Mouse (Mus musculus) heart, embryonic 11.5 days (tissue): Measurements from ENCODE around the gene Ndufa13. TPM values are rescaled to one million over a fixed set of nuclear protein-coding genes. Genes with fewer than 3 reads are reported as not detected.

Source experiments
- ATAC-seq: fragments of 200-750 bp; cut with Nextera tagmentation; replicated peaks from 2 replicates; pipeline ENCODE4 v1.8.0; 2017; ENCODE audit warnings: moderate library complexity; ENCODE audit not compliant: insufficient number of reproducible peaks, low FRiP score, low TSS enrichment
- H3K27ac ChIP-seq: fragments of 300-500 bp; sonication (generic); 2 replicates; pipeline ENCODE4 v1.5.1; 2014; ENCODE audit warnings: mild to moderate bottlenecking, low read depth, low read length
- H3K27me3 ChIP-seq: fragments of 300-500 bp; sonication (generic); 2 replicates; pipeline ENCODE4 v1.6.1; 2014; ENCODE audit warnings: mild to moderate bottlenecking, low read length, mixed read lengths; ENCODE audit not compliant: control insufficient read depth, insufficient read depth
- H3K36me3 ChIP-seq: fragments of 300-500 bp; sonication (generic); 2 replicates; pipeline ENCODE4 v1.6.1; 2014; ENCODE audit warnings: mild to moderate bottlenecking, low read length, moderate library complexity, mixed read lengths; ENCODE audit not compliant: control insufficient read depth, insufficient read depth
- H3K4me1 ChIP-seq: fragments of 300-500 bp; sonication (generic); 2 replicates; pipeline ENCODE4 v1.6.1; 2014; ENCODE audit warnings: low read length; ENCODE audit not compliant: control insufficient read depth, insufficient read depth
- H3K4me2 ChIP-seq: fragments of 300-500 bp; sonication (generic); 2 replicates; pipeline ENCODE4 v1.6.1; 2014; ENCODE audit warnings: mild to moderate bottlenecking, moderate library complexity
- H3K4me3 ChIP-seq: fragments of 300-500 bp; sonication (generic); 2 replicates; pipeline ENCODE4 v1.5.1; 2014; ENCODE audit warnings: low read depth, low read length
- H3K9ac ChIP-seq: fragments of 300-500 bp; sonication (generic); 2 replicates; pipeline ENCODE4 v1.6.1; 2014; ENCODE audit warnings: mild to moderate bottlenecking, low read depth, low read length, moderate library complexity
- H3K9me3 ChIP-seq: fragments of 300-500 bp; sonication (generic); replicated peaks from 2 replicates; pipeline ENCODE4 v1.6.1; 2016; ENCODE audit warnings: low read length; ENCODE audit not compliant: control insufficient read depth
- WGBS: fragments of 180-500 bp; shearing (Covaris S2); extraction: QIAGEN DNeasy Blood & Tissue Kit; methylation state at CpG from one replicate; pipeline ENCODE4 v1.1.7; 2014; ENCODE audit not compliant: insufficient replicate concordance; 5-methylcytosine and 5-hydroxymethylcytosine counted together
- polyA plus RNA-seq: library from polyadenylated mRNA; unstranded; fragments of >200 nt; fragmentation: Nextera tagmentation; extraction: Ambion mirVana; gene quantifications from 2 replicates; pipeline ENCODE4 v1.2.1, GENCODE M21; 2014

Gene Ndufa13
- polyA plus RNA-seq, 1 experiment from 2014 or later = 275 TPM

GRCm38 (mm10) chr8:69880841-69881240 is 21.5 kb downstream of the Ndufa13 start:
- Histone ChIP-seq H3K4me3 (peak overlapping the region; percentile 39; the same call in 1 of the 2 replicates), H3K4me1 (peaks cover 9% of the 10 kb centered on the region; the same call in 1 of the 2 replicates), H3K9ac (no peak overlapping the region), H3K27ac (no peak overlapping the region), H3K27me3 (peaks cover 80% of the 10 kb centered on the region), H3K9me3 (no peaks in the 10 kb centered on the region), H3K36me3 (no peaks in the 10 kb centered on the region), H3K4me2 (peak overlapping the region; percentile 64)
- WGBS = 9% methylated on average over 37 of the region's 37 CpGs
- ATAC-seq = no peak

DNA sequence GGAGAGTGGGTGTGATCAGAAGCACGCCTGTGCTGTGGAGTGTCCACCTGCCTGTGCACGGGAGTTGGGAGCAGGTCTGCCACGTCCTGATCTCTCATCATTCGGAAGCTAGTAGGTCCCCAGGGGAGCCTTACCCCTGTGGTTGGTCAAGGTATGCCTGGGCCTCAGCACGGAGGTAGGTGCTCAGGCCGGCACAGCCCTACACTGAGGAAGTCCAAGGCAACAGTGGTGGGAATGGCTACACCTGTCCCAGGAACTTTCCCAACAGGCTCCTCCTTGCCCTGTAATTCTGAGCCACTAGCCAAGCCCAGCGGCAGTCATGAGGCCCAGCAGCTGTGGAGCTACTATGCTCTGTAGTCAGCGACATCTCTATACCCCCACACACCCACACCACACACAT is 22.7 kb downstream of the Ndufa13 start:
- H3K4me1 ChIP-seq = peaks cover 9% of the 10 kb centered on the region; the same call in 1 of the 2 replicates
- H3K27ac ChIP-seq = no peak overlapping the region
- no peaks in the 10 kb centered on the region for H3K36me3 ChIP-seq
- WGBS = 49% methylated on average over 8 of the region's 8 CpGs
- no peaks in the 10 kb centered on the region for H3K9me3 ChIP-seq
- ATAC-seq = no peak
- H3K4me2 ChIP-seq = no peak overlapping the region
- no peak overlapping the region for H3K9ac ChIP-seq
- peaks cover 70% of the 10 kb centered on the region for H3K27me3 ChIP-seq
- no peak overlapping the region for H3K4me3 ChIP-seq

DNA sequence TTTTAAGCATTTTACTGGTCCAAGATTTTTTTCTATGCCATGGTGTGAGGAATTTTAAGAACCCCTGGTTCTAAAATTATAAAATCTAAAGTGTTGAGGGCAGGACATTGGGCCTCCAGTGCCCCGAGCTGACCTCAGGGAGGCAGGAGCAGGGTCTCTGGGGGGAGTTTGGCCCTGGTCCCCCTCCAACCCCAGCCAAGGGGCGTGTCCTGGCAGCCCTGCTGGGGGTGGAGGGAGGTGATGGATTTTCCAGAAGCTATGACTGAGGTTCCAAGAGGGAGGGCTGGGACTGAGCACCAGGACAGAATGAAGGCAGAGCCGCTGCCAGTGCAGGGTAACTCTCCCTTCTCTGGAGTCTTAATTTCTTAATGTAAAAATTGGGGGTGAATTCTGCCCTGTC is 24.4 kb downstream of the Ndufa13 start:
- WGBS = 60% methylated on average over 3 of the region's 3 CpGs
- Histone ChIP-seq H3K27me3 (peaks cover 59% of the 10 kb centered on the region), H3K9ac (no peak overlapping the region), H3K36me3 (no peaks in the 10 kb centered on the region), H3K4me2 (no peak overlapping the region), H3K4me3 (no peak overlapping the region), H3K27ac (no peak overlapping the region), H3K4me1 (peaks cover 9% of the 10 kb centered on the region; the same call in 1 of the 2 replicates), H3K9me3 (no peaks in the 10 kb centered on the region)
- no peak for ATAC-seq

GRCm38 (mm10) chr8:69877396-69877795 is 25.0 kb downstream of the Ndufa13 start:
- peaks cover 54% of the 10 kb centered on the region for H3K27me3 ChIP-seq
- no peaks in the 10 kb centered on the region for H3K9me3 ChIP-seq
- no peaks in the 10 kb centered on the region for H3K36me3 ChIP-seq
- WGBS = 88% methylated on average over 4 of the region's 4 CpGs
- no peak overlapping the region for H3K4me2 ChIP-seq
- peaks cover 9% of the 10 kb centered on the region; the same call in 1 of the 2 replicates for H3K4me1 ChIP-seq
- no peak overlapping the region for H3K4me3 ChIP-seq
- no peak for ATAC-seq
- no peak overlapping the region for H3K27ac ChIP-seq
- H3K9ac ChIP-seq = no peak overlapping the region

DNA sequence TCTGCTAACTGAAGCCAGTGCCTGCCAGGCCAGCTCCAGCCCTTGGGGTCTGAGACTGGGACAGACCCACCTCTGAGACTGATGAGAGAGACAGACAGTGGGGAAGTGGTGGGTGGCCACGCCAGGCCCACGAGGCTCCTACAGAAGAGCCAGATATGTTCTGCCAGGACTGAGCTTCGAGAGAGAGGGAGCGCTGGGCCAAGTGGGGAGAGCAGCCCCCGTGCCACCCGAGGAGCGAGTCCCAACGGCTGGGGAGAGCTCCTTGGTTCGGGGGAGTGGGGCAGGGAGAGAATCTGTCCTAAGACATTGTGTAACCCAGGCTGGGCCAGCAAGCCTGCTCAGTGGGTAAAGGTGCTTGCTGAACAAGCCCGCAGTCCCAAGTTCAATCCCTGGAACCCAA is 25.4 kb downstream of the Ndufa13 start:
- Histone ChIP-seq H3K27me3 (peaks cover 51% of the 10 kb centered on the region), H3K9ac (no peak overlapping the region), H3K4me2 (no peak overlapping the region), H3K9me3 (no peaks in the 10 kb centered on the region), H3K4me1 (peaks cover 9% of the 10 kb centered on the region; the same call in 1 of the 2 replicates), H3K27ac (no peak overlapping the region), H3K4me3 (no peak overlapping the region), H3K36me3 (no peaks in the 10 kb centered on the region)
- 65% methylated on average over 10 of the region's 10 CpGs for WGBS
- no peak for ATAC-seq

DNA sequence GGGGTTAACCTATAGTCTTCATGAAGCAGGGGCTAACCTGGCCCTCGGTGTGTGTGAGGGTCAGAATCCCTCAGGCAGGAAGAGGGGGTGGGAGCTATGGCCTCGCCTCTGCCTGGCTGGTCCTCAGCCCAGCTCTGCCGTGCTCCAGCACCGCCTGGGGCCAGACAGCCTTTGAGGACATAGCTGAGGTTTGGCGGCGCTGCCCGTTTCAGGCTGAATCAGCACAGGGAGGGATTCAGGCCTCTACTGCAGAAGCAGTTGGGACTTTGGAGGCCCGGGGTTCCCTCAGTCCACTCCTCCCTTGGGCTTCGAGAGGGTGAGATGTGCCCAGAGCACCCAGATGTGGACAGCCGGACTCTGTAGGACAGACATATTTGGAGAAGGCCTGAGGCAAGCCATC is 26.3 kb downstream of the Ndufa13 start:
- no peak for ATAC-seq

DNA sequence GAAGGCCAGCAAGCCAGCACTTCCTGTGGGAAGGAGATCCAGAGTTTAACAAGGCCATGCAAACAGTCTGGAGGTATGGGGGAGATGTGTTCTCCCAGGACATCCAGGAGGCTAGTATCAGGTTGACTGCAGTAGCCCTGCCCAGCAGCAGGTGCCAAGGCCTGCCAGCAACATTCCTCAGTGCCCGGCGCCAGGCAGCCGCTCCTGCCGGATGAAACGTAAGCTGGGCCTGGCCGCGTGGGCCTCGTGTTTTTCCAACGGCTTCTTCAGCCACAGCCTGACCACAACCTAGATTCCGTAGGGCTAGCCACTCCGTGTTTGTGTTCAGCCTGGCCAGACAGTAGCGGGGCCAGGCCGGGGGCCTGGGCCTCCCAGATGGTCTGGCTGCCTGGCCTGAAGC is 27.7 kb downstream of the Ndufa13 start:
- Histone ChIP-seq H3K36me3 (no peaks in the 10 kb centered on the region), H3K4me2 (no peak overlapping the region), H3K4me1 (no peaks in the 10 kb centered on the region), H3K27ac (no peak overlapping the region), H3K9ac (no peak overlapping the region), H3K9me3 (no peaks in the 10 kb centered on the region), H3K4me3 (no peak overlapping the region), H3K27me3 (peaks cover 32% of the 10 kb centered on the region)
- ATAC-seq = no peak
- 70% methylated on average over 13 of the region's 13 CpGs for WGBS

More for the DNA sequence above, 26.3 kb downstream of the Ndufa13 start:
- H3K4me1 ChIP-seq = peaks cover 2% of the 10 kb centered on the region; the same call in 1 of the 2 replicates
- WGBS = 42% methylated on average over 10 of the region's 10 CpGs
- no peak overlapping the region for H3K4me2 ChIP-seq
- no peak overlapping the region for H3K4me3 ChIP-seq
- no peaks in the 10 kb centered on the region for H3K9me3 ChIP-seq
- H3K27me3 ChIP-seq = peaks cover 47% of the 10 kb centered on the region
- no peak overlapping the region for H3K9ac ChIP-seq
- no peaks in the 10 kb centered on the region for H3K36me3 ChIP-seq
- H3K27ac ChIP-seq = no peak overlapping the region

- Histone ChIP-seq H3K4me2 (no peak overlapping the region), H3K36me3 (no peaks in the 10 kb centered on the region), H3K9ac (no peak overlapping the region), H3K4me3 (no peak overlapping the region), H3K4me1 (no peaks in the 10 kb centered on the region), H3K9me3 (no peaks in the 10 kb centered on the region), H3K27ac (no peak overlapping the region), H3K27me3 (peaks cover 27% of the 10 kb centered on the region)
- ATAC-seq = no peak
- WGBS = 8% methylated on average over 9 of the region's 9 CpGs
These were observed 28.2 kb downstream of the Ndufa13 start for GRCm38 (mm10) chr8:69874155-69874554.

- ATAC-seq = no peak
These were observed 31.5 kb downstream of the Ndufa13 start for GRCm38 (mm10) chr8:69870907-69871306.

More at GRCm38 (mm10) chr8:69870907-69871306, 31.5 kb downstream of the Ndufa13 start:
- H3K27me3 ChIP-seq = peaks cover 14% of the 10 kb centered on the region
- no peaks in the 10 kb centered on the region for H3K9me3 ChIP-seq
- H3K4me1 ChIP-seq = no peaks in the 10 kb centered on the region
- no peak overlapping the region for H3K27ac ChIP-seq
- WGBS = 82% methylated on average over 6 of the region's 6 CpGs
- H3K4me3 ChIP-seq = no peak overlapping the region
- no peak overlapping the region for H3K9ac ChIP-seq
- H3K4me2 ChIP-seq = no peak overlapping the region
- no peaks in the 10 kb centered on the region for H3K36me3 ChIP-seq
